Mouse (Mus musculus): ENCODE data around the gene Zfp280b. TPM values are rescaled to one million over a fixed set of nuclear protein-coding genes. Genes with fewer than 3 reads are reported as not detected.

The Zfp280b gene
- polyA plus RNA-seq, 1 experiment from 2014 or later, result 12.2 TPM

DNA sequence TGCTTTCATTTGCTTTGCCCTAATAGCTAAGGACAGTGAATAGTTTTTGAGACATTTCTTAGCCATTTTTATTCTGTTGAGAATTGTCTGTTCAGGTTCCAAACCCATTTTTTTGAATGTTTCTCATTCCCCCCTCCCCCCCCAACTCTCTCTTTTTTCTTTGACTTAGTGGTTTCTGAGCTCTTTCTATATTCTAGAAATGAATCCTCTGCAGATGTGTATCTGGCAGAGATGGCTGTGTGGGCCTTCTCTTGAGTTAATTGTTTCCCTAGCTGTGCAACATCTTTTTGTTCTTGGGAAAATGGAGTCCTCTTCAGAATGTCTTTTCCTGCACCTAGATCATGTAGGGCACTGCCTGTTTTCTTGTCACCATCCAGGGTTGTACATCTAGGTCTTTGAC, 2.8 kb downstream of the Zfp280b start:
- ATAC-seq (no peak), DNase-seq (ENCODE audit: low spot score) (no peak)
- Histone ChIP-seq H3K27me3 (replicated peaks; ENCODE audit: control insufficient read depth, insufficient read depth, low read length) (no peaks in the 10 kb centered on the region), H3K36me3 (ENCODE audit: control insufficient read depth, insufficient read depth, low read length) (peaks cover 37% of the 10 kb centered on the region), H3K4me1 (ENCODE audit: control insufficient read depth, insufficient read depth, low read length) (peaks cover 9% of the 10 kb centered on the region), H3K27ac (ENCODE audit: low read depth, low read length) (no peak overlapping the region), H3K9ac (ENCODE audit: low read length) (no peak overlapping the region), H3K4me2 (ENCODE audit: low read length) (no peak overlapping the region), H3K9me3 (replicated peaks; ENCODE audit: control insufficient read depth, low read length) (no peaks in the 10 kb centered on the region), H3K4me3 (ENCODE audit: low read depth, low read length) (no peak overlapping the region)

DNA sequence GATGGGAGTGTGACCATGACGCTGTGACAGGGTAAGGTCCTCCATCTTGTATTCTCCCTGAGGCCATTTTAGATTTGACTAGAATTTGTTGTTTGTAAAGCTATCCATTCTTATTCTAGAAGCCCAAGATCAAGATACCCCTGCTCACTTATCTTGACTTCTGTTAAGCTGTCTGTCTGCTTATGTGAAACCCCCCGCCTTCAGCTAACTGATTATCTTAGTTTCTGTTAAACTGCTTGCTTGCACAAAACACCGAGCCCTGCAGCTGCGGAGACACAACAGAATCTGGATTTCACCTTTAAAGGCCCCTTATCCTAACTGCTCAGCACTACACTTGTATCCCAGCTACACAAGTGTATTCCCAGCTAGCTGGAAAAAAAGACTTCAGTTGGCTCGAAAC, 4.5 kb downstream of the Zfp280b start:
- Histone ChIP-seq H3K4me2 (ENCODE audit: low read length) (no peak overlapping the region), H3K4me1 (ENCODE audit: control insufficient read depth, insufficient read depth, low read length) (peaks cover 9% of the 10 kb centered on the region), H3K36me3 (ENCODE audit: control insufficient read depth, insufficient read depth, low read length) (peaks cover 52% of the 10 kb centered on the region), H3K27me3 (replicated peaks; ENCODE audit: control insufficient read depth, insufficient read depth, low read length) (no peaks in the 10 kb centered on the region), H3K9ac (ENCODE audit: low read length) (no peak overlapping the region), H3K9me3 (replicated peaks; ENCODE audit: control insufficient read depth, low read length) (no peaks in the 10 kb centered on the region), H3K4me3 (ENCODE audit: low read depth, low read length) (no peak overlapping the region), H3K27ac (ENCODE audit: low read depth, low read length) (no peak overlapping the region)
- DNase-seq (ENCODE audit: low spot score), result no peak
- no peak for ATAC-seq
- WGBS, result 96% methylated on average over 5 of the region's 5 CpGs

GRCm38 (mm10) chr10:76045343-76045742, 12.9 kb downstream of the Zfp280b start:
- H3K36me3 ChIP-seq (ENCODE audit: control insufficient read depth, insufficient read depth, low read length), result peaks cover 27% of the 10 kb centered on the region
- no peak for ATAC-seq
- H3K27ac ChIP-seq (ENCODE audit: low read depth, low read length), result no peak overlapping the region
- WGBS, result 46% methylated on average over 5 of the region's 5 CpGs
- DNase-seq (ENCODE audit: low spot score), result no peak
- H3K4me3 ChIP-seq (ENCODE audit: low read depth, low read length), result no peak overlapping the region
- no peaks in the 10 kb centered on the region for H3K4me1 ChIP-seq (ENCODE audit: control insufficient read depth, insufficient read depth, low read length)
- no peaks in the 10 kb centered on the region for H3K9me3 ChIP-seq (replicated peaks; ENCODE audit: control insufficient read depth, low read length)
- no peak overlapping the region for H3K4me2 ChIP-seq (ENCODE audit: low read length)
- no peak overlapping the region for H3K9ac ChIP-seq (ENCODE audit: low read length)
- no peaks in the 10 kb centered on the region for H3K27me3 ChIP-seq (replicated peaks; ENCODE audit: control insufficient read depth, insufficient read depth, low read length)

GRCm38 (mm10) chr10:76046754-76047153, 14.3 kb downstream of the Zfp280b start:
- 74% methylated on average over 1 of the region's 1 CpGs for WGBS
- peaks cover 13% of the 10 kb centered on the region for H3K36me3 ChIP-seq (ENCODE audit: control insufficient read depth, insufficient read depth, low read length)
- ATAC-seq, result no peak

DNA sequence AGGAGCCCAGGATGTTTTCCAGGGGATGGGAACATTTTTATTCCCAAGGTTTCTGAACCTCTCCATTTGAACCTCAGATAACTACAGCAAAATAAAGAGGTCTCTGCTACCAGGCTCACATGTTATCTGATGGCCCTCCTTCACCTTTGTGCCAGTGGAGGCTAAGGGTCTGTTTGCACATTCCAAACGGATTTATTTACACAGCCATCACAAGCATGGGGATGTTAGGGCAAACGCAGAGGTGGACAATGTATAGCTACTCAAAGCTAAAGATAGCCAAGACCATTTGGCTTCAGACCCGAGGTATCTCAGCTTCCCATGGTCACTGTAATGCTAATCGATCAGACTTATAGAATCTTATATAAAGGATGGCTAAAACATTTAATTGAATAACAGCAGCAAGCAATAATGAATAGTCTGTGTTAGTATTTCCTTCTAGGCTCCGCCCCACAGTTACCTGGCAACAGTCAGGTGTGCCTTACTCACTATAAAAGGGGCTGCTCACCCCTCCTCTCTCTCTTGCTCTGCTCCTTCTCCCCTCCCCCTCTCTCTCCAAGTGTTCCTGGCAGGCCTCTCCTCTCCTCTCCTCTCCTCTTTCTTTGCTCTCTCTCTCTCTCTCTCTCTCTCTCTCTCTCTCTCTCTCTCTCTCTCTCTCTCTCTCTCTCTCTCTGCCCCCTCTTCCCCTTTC, 14.9 kb downstream of the Zfp280b start:
- Histone ChIP-seq H3K27ac (ENCODE audit: low read depth, low read length) (no peak overlapping the region), H3K9me3 (replicated peaks; ENCODE audit: control insufficient read depth, low read length) (no peaks in the 10 kb centered on the region), H3K36me3 (ENCODE audit: control insufficient read depth, insufficient read depth, low read length) (peaks cover 13% of the 10 kb centered on the region), H3K9ac (ENCODE audit: low read length) (no peak overlapping the region), H3K27me3 (replicated peaks; ENCODE audit: control insufficient read depth, insufficient read depth, low read length) (no peaks in the 10 kb centered on the region), H3K4me1 (ENCODE audit: control insufficient read depth, insufficient read depth, low read length) (no peaks in the 10 kb centered on the region), H3K4me3 (ENCODE audit: low read depth, low read length) (no peak overlapping the region), H3K4me2 (ENCODE audit: low read length) (no peak overlapping the region)
- 50% methylated on average over 5 of the region's 5 CpGs for WGBS
- no peak for DNase-seq (ENCODE audit: low spot score)
- no peak for ATAC-seq

More at GRCm38 (mm10) chr10:76046754-76047153, 14.3 kb downstream of the Zfp280b start:
- Histone ChIP-seq H3K27ac (ENCODE audit: low read depth, low read length) (no peak overlapping the region), H3K4me1 (ENCODE audit: control insufficient read depth, insufficient read depth, low read length) (no peaks in the 10 kb centered on the region), H3K9ac (ENCODE audit: low read length) (no peak overlapping the region), H3K27me3 (replicated peaks; ENCODE audit: control insufficient read depth, insufficient read depth, low read length) (no peaks in the 10 kb centered on the region), H3K4me3 (ENCODE audit: low read depth, low read length) (no peak overlapping the region), H3K4me2 (ENCODE audit: low read length) (no peak overlapping the region), H3K9me3 (replicated peaks; ENCODE audit: control insufficient read depth, low read length) (no peaks in the 10 kb centered on the region)
- DNase-seq (ENCODE audit: low spot score), result no peak

- Histone ChIP-seq H3K27ac (ENCODE audit: low read depth, low read length) (no peak overlapping the region), H3K9me3 (replicated peaks; ENCODE audit: control insufficient read depth, low read length) (no peaks in the 10 kb centered on the region), H3K36me3 (ENCODE audit: control insufficient read depth, insufficient read depth, low read length) (peaks cover 6% of the 10 kb centered on the region; the same call in 1 of the 2 replicates), H3K4me1 (ENCODE audit: control insufficient read depth, insufficient read depth, low read length) (no peaks in the 10 kb centered on the region), H3K4me3 (ENCODE audit: low read depth, low read length) (no peak overlapping the region), H3K9ac (ENCODE audit: low read length) (no peak overlapping the region), H3K4me2 (ENCODE audit: low read length) (no peak overlapping the region), H3K27me3 (replicated peaks; ENCODE audit: control insufficient read depth, insufficient read depth, low read length) (no peaks in the 10 kb centered on the region)
- DNase-seq (ENCODE audit: low spot score) (no peak), ATAC-seq (no peak)
- WGBS, result 67% methylated on average over 6 of the region's 6 CpGs
Observed at GRCm38 (mm10) chr10:76048967-76049366, 16.5 kb downstream of the Zfp280b start.

DNA sequence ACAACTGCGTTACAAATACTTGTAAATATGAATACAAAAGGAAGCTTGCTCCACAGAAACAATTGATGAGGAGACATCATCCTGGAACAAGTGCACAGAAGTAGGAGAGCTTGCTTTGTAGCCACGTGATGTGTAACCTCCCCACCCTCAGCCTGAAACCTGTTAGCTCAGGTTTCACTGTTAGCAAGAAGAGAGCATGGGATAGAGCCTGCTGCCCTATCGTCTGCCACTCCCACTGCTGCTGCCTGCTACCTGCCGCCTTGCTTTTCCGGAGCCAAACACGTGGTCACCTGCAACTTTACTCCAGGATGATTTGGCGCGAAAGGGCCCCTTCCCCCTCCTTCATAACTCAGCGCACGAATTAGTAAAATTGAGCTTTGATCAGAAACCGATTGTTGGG, 19.4 kb downstream of the Zfp280b start:
- Histone ChIP-seq H3K27ac (ENCODE audit: low read depth, low read length) (no peak overlapping the region), H3K4me3 (ENCODE audit: low read depth, low read length) (no peak overlapping the region), H3K9me3 (replicated peaks; ENCODE audit: control insufficient read depth, low read length) (no peaks in the 10 kb centered on the region), H3K36me3 (ENCODE audit: control insufficient read depth, insufficient read depth, low read length) (no peaks in the 10 kb centered on the region), H3K9ac (ENCODE audit: low read length) (no peak overlapping the region), H3K4me2 (ENCODE audit: low read length) (no peak overlapping the region), H3K4me1 (ENCODE audit: control insufficient read depth, insufficient read depth, low read length) (no peaks in the 10 kb centered on the region), H3K27me3 (replicated peaks; ENCODE audit: control insufficient read depth, insufficient read depth, low read length) (no peaks in the 10 kb centered on the region)
- no peak for DNase-seq (ENCODE audit: low spot score)
- ATAC-seq, result no peak
- WGBS, result 86% methylated on average over 11 of the region's 11 CpGs

- Histone ChIP-seq H3K4me3 (ENCODE audit: low read depth, low read length) (no peak overlapping the region), H3K27me3 (replicated peaks; ENCODE audit: control insufficient read depth, insufficient read depth, low read length) (no peaks in the 10 kb centered on the region), H3K9ac (ENCODE audit: low read length) (no peak overlapping the region), H3K36me3 (ENCODE audit: control insufficient read depth, insufficient read depth, low read length) (no peaks in the 10 kb centered on the region), H3K4me1 (ENCODE audit: control insufficient read depth, insufficient read depth, low read length) (no peaks in the 10 kb centered on the region), H3K4me2 (ENCODE audit: low read length) (no peak overlapping the region), H3K27ac (ENCODE audit: low read depth, low read length) (no peak overlapping the region), H3K9me3 (replicated peaks; ENCODE audit: control insufficient read depth, low read length) (no peaks in the 10 kb centered on the region)
- ATAC-seq, result no peak
- no peak for DNase-seq (ENCODE audit: low spot score)
- 91% methylated on average over 5 of the region's 5 CpGs for WGBS
Observed at GRCm38 (mm10) chr10:76062439-76062838, 30.0 kb downstream of the Zfp280b start.

- no peaks in the 10 kb centered on the region for H3K27me3 ChIP-seq (replicated peaks; ENCODE audit: control insufficient read depth, insufficient read depth, low read length)
- peak; percentile 27 for DNase-seq (ENCODE audit: low spot score)
- no peak overlapping the region for H3K27ac ChIP-seq (ENCODE audit: low read depth, low read length)
- H3K4me2 ChIP-seq (ENCODE audit: low read length), result no peak overlapping the region
- H3K4me1 ChIP-seq (ENCODE audit: control insufficient read depth, insufficient read depth, low read length), result no peaks in the 10 kb centered on the region
- no peaks in the 10 kb centered on the region for H3K9me3 ChIP-seq (replicated peaks; ENCODE audit: control insufficient read depth, low read length)
- WGBS, result 17% methylated on average over 12 of the region's 12 CpGs
- no peak overlapping the region for H3K4me3 ChIP-seq (ENCODE audit: low read depth, low read length)
- ATAC-seq, result no peak
- H3K36me3 ChIP-seq (ENCODE audit: control insufficient read depth, insufficient read depth, low read length), result no peaks in the 10 kb centered on the region
- no peak overlapping the region for H3K9ac ChIP-seq (ENCODE audit: low read length)
Observed at GRCm38 (mm10) chr10:76067674-76068613, 35.5 kb downstream of the Zfp280b start.
